Mouse (Mus musculus): ENCODE data around the gene Hapln4.

Hapln4 gene

DNA sequence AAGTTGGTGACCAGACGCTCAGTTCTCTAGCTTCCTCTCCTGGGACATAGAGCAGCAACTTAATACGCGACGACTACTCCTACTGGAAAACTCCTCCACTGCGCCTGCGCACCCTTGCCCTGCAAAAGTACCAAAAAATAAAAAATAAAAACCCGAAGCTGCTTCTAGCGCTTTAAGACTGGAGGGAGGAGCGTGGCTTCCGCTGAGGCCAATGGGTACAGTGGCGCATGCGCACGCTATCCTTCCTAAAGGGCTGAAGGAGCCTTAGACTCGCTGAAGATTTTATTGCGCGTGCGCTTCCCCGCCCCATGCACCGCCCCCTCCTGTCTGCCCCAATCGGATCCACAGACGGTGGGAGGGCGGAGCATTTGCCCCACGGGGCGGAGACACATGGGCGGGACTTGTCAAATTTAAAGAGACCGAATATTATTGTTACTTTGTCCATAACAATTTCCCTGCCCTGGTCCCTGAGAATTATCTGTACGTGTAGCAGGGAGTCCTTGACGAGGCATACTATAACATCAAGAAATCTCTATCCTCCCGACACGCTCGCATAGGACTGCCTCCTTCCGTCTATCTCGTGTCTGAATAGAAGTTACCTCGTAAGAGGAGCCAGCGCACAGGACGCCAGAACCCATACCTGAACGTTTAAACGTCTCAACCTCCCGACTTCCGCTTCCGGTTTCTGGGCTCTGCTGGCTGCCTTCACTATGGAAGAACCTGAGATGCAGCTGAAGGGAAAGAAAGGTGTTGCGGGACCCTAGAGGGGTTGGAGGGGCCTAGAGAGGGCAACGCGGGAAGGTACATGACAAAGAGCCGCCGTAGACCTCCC is 56.0 kb downstream of the Hapln4 start, which contains the start of the genes Rfxank, Borcs8 and Mef2b:
TSS of gene Rfxank (minus strand) at position 129 of the 832 bp plus-strand sequence.
TSS of gene Borcs8 (plus strand) at position 474 of the 832 bp plus-strand sequence.
TSS of gene Mef2b (plus strand) at position 686 of the 832 bp plus-strand sequence.
- peak; percentile 95 for DNase-seq (ENCODE audit: low spot score)

GRCm38 (mm10) chr8:70139981-70140380 is 56.7 kb downstream of the Hapln4 start:
- no peak for DNase-seq (ENCODE audit: low spot score)
